Mouse (Mus musculus) cerebellum, adult 2 months (tissue): ENCODE measurements around the gene Agbl4.

Experiments
- CTCF ChIP-seq: fragments of 200-500 bp; IDR thresholded peaks from 2 replicates; pipeline ENCODE4 v1.5.1; 2011; ENCODE audit warnings: low read depth, mild to moderate bottlenecking, control low read depth, low read length, moderate library complexity, borderline replicate concordance; ENCODE audit not compliant: insufficient read depth
- POLR2A ChIP-seq: fragments of 200-500 bp; IDR thresholded peaks from 2 replicates; pipeline ENCODE4 v1.6.1; 2011; ENCODE audit warnings: low read length, control low read depth, borderline replicate concordance; ENCODE audit not compliant: insufficient read depth

DNA sequence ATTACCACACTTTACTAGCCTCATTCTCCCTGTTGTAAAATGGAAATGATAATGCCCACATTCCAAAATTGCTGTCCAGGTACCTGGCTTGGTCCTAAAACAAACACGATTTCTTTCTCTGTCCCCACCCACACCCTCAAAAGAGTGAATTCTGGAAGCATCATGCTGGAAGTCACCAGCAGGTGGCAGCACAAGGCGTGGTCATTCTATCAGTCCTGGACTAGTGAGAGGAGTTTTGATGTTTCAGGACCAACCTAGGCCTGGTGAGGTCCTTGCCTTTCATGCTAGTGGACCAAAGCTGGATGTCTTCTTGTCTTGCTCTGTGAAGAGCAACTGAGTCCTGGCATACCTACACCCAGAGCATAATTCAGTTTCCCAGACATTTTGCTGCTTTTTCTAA is 1098.5 kb downstream of the Agbl4 start:
- TF ChIP-seq POLR2A, result no peak
- peak; percentile 60 for TF ChIP-seq CTCF
